Mouse (Mus musculus): Measurements from ENCODE around the gene Dennd1a. TPM values are rescaled to one million over a fixed set of nuclear protein-coding genes. Genes with fewer than 3 reads are reported as not detected.

The Dennd1a gene
- total RNA-seq (2023) = 43.1 to 52.3 TPM (median 48.9 TPM) in 4 replicates

GRCm38 (mm10) chr2:38286733-38287551 is at the start of gene Dennd1a:
Dennd1a (minus strand) TSS chr2:38287390.

GRCm38 (mm10) chr2:37776016-37776415 is 511.2 kb downstream of the Dennd1a start, which contains the start of gene Crb2:
Crb2 (plus strand) TSS chr2:37776249.

Other genes with a start within 250 kb of the Dennd1a start
- gene Lhx2, start 51.9 kb upstream of the Dennd1a start, total RNA-seq (2023) = not detected in 4 replicates
- gene Nek6, start 224.3 kb upstream of the Dennd1a start, total RNA-seq (2023) = 11.6 to 17.3 TPM (median 13.3 TPM) in 4 replicates

All from B cell, adult 62 days (primary cell).